Mouse (Mus musculus): ENCODE measurements around the gene Tollip.
"Not testable (repeated sequence)": the region's sequence is repeated elsewhere in the genome, so short reads cannot be mapped to it uniquely, and the experiment has no call there.

Tollip gene

GRCm38 (mm10) chr7:141924917-141925316 lies 6.6 kb upstream of the Tollip start:
- peak; percentile 72 for DNase-seq

GRCm38 (mm10) chr7:141924121-141924520 lies 5.8 kb upstream of the Tollip start:
- not testable (repeated sequence) for DNase-seq

GRCm38 (mm10) chr7:141911305-141911704 lies 7.0 kb downstream of the Tollip start:
- DNase-seq = no peak

GRCm38 (mm10) chr7:141908591-141908990 lies 9.7 kb downstream of the Tollip start:
- peak; percentile 41 for DNase-seq

GRCm38 (mm10) chr7:141902791-141903190 lies 15.5 kb downstream of the Tollip start:
- DNase-seq = no peak

GRCm38 (mm10) chr7:141902269-141902729 lies 16.0 kb downstream of the Tollip start:
- DNase-seq = peak; percentile 99

GRCm38 (mm10) chr7:141901825-141902224 lies 16.5 kb downstream of the Tollip start:
- no peak for DNase-seq

- DNase-seq = peak; percentile 51
Observed at GRCm38 (mm10) chr7:141892151-141892550, 26.2 kb downstream of the Tollip start.

GRCm38 (mm10) chr7:141878813-141879212 lies 39.5 kb downstream of the Tollip start:
- DNase-seq = no peak

GRCm38 (mm10) chr7:141874891-141875290 lies 43.4 kb downstream of the Tollip start:
- no peak for DNase-seq

- DNase-seq = no peak
Observed at GRCm38 (mm10) chr7:141870553-141870952, 47.8 kb downstream of the Tollip start.

- no peak for DNase-seq
Observed at GRCm38 (mm10) chr7:141869644-141870043, 48.7 kb downstream of the Tollip start.

GRCm38 (mm10) chr7:141861046-141861445 lies 57.3 kb downstream of the Tollip start:
- no peak for DNase-seq

- DNase-seq = no peak
Observed at GRCm38 (mm10) chr7:141840354-141840753, 78.0 kb downstream of the Tollip start.

- DNase-seq = no peak
Observed at GRCm38 (mm10) chr7:141838779-141839178, 79.5 kb downstream of the Tollip start, which contains the start of gene Muc5b. TSS of gene Muc5b (plus strand) at chr7:141839070.

GRCm38 (mm10) chr7:141836423-141836822 lies 81.9 kb downstream of the Tollip start:
- no peak for DNase-seq

- no peak for DNase-seq
Observed at GRCm38 (mm10) chr7:141835941-141836340, 82.4 kb downstream of the Tollip start.
